Mouse (Mus musculus) B cell, adult (primary cell): ENCODE measurements around the gene Sult2a5. TPM values are rescaled to one million over a fixed set of nuclear protein-coding genes. Genes with fewer than 3 reads are reported as not detected.

ENCODE experiments used
- total RNA-seq: library from RNA; stranded (reverse); gene quantifications from 4 replicates; pipeline ENCODE4 v1.2.4, GENCODE M21; 2023; ENCODE audit not compliant: inconsistent age

Gene Sult2a5
- not detected in 4 replicates for total RNA-seq

GRCm38 (mm10) chr7:13623667-13624066 lies at the start of gene Sult2a5:
Gene Sult2a5, plus strand, starts transcription at chr7:13623967.

Other genes starting within 250 kb of the Sult2a5 start
- gene Cabp5, start 225.8 kb upstream of the Sult2a5 start, total RNA-seq: not detected in 4 replicates
- not detected in 4 replicates for gene Bsph1, start 173.1 kb upstream of the Sult2a5 start, total RNA-seq
- gene Bsph2, start 52.9 kb upstream of the Sult2a5 start, total RNA-seq: not detected in 4 replicates
- gene Sult2a2, start 109.5 kb downstream of the Sult2a5 start, total RNA-seq: not detected in 4 replicates
- gene Sult2a1, start 213.4 kb downstream of the Sult2a5 start, total RNA-seq: not detected in 4 replicates